Mouse (Mus musculus): ENCODE measurements around the gene Hnrnpl.

GRCm38 (mm10) chr7:28792391-28793185, 15.8 kb upstream of the Hnrnpl start:
- TF ChIP-seq CTCF (IDR thresholded peaks at IDR 0.05; ENCODE audit: low read depth) (peak; percentile 14; the same call in 1 of the 2 replicates), EP300 (IDR thresholded peaks at IDR 0.05; ENCODE audit: low read depth) (no peak)
